Mouse (Mus musculus) monocyte, adult 2 months (primary cell): ENCODE results near the gene Slc4a7.
A peak's percentile ranks its signal among the peaks of the same experiment; 100 is the strongest.
"Not testable (repeated sequence)": the region's sequence is repeated elsewhere in the genome, so short reads cannot be mapped to it uniquely, and the experiment has no call there.

ENCODE experiments used
- DNase-seq, 2 experiments: peaks; one replicate each; pipeline ENCODE4 v3.0.0; 2022; ENCODE audit warnings: low spot score in 2 of 2, low read depth in 1 of 2

The Slc4a7 gene

DNA sequence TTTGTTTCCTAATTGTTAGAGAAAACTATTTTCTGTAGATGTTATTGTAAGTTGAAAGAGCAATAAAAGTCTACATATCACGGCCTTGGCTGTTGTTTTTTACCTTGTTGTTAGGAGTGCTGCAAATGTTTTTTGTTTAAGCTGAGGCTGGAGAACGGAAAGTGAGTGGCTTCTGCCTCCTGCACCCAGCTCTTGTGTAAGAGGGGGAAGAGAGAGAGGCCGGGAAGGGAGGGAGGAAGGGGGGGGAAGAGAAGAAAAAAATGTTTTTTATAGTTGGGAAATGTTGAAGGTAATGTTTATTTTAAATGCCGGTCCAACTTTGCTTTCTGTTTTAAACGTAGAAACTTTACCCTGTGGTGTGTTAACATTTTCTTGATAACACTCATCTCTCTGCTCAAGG, 97.8 kb downstream of the Slc4a7 start:
- no peak for DNase-seq

DNA sequence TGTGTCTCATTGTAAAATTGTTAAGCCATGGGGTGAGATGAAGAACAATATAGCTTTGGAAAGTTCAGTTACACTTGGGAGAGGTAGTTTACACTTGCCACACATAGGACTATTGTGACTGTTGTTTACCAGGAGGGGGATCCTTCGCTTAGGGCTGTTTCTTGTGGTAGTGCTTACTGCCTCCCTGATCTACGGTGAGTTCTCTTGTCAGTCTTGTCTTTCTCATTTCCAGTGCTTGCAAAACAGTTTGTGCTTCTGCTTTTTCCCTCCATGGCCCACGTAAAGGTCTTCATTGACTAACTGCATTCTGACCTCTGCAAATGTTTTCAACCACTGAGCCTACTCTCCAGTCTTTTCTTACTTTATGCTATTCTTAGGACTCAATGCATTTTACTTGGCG, 98.3 kb downstream of the Slc4a7 start:
- DNase-seq: no peak

DNA sequence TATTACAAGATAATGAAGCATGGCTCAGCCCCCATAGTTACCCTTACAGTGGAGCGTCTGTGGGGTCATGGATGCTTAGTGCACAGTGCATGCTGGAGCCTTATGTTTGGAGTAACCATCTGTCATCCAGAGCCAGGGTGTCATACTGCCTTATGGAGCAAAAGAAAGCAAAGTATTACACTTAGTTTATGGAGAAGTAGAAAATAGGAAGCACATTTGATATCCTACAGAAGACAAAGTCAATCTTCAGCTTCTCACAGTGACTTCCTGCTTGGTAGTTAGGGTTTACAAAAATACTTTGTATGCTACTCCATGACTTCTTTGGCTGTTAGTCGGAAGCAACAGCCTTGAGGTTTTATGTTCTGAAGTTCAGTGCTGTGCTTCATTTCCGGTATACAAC, 98.7 kb downstream of the Slc4a7 start:
- DNase-seq: no peak

DNA sequence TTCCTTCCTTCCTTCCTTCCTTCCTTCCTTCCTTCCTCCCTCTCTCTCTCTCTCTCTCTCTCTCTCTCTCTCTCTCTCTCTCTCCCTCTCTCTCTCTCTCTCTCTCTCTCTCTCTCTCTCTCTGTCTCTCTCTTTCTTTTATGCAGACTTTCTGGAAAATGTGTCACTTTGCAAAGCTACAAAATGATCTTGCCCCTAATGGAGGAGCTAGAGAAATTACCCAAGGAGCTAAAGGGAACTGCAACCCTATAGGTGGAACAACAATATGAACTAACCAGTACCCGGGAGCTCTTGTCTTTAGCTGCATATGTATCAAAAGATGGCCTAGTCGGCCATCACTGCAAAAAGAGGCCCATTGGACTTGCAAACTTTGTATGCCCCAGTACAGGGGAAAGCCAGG, 101.0 kb downstream of the Slc4a7 start, which contains the start of gene Nek10:
Gene Nek10 (plus strand): TSS at position 301 of the 400 bp plus-strand sequence.
- DNase-seq: not testable (repeated sequence)

GRCm38 (mm10) chr14:14803921-14804517, 101.9 kb downstream of the Slc4a7 start:
- no peak for DNase-seq

- DNase-seq: no peak
Observed at GRCm38 (mm10) chr14:14804518-14805212, 102.6 kb downstream of the Slc4a7 start.

GRCm38 (mm10) chr14:14832520-14833240, 130.6 kb downstream of the Slc4a7 start:
- DNase-seq: no peak

GRCm38 (mm10) chr14:14833498-14833897, 131.4 kb downstream of the Slc4a7 start:
- DNase-seq: no peak

GRCm38 (mm10) chr14:14834266-14834665, 132.2 kb downstream of the Slc4a7 start:
- DNase-seq: no peak

DNA sequence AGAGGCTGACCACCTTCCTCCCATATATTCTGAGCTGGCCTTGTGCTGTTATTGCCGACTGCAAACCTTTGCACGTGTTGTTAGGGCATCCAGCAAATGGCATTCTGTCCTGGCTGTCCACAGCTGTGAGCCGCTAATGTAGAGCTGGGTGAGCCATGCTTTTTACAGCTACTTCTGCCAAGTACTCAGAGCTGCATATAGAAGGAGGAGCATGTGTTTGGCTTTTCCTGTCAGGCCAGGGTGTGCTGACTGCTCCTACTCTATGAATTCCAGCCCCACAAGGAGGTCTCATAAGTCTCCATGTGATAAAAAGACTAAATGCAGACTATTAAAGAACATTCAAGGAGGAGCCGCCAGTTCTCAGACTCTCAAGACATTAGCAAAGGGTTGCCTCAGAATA, 135.5 kb downstream of the Slc4a7 start:
- no peak for DNase-seq

DNA sequence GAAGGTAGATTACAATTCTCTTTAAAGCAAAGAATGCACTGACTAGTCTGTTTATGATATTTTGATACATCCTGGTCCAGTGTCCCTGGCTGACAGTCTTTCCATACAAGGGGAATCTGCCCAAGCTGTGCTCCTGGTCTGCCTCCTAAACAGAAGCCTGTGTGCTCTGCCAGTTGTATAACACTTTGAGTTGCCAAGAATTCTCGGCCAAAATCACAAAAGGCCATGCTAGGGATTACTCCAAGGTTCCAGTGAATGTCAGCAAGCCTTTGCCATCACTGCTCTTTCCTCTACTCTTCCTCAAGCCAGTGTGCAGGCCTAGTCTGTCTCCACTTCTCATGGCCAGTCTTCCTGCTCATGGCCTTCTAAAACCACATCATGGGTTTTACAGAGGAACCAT, 136.0 kb downstream of the Slc4a7 start:
- no peak for DNase-seq

GRCm38 (mm10) chr14:14842734-14843530, 140.9 kb downstream of the Slc4a7 start:
- peak; percentile 20 to 39 for DNase-seq
